Mouse (Mus musculus): ENCODE measurements around the gene St6gal1. TPM values are rescaled to one million over a fixed set of nuclear protein-coding genes. Genes with fewer than 3 reads are reported as not detected.

St6gal1 gene
- polyA plus RNA-seq, 2 experiments, result 10.5 to 10.6 TPM

DNA sequence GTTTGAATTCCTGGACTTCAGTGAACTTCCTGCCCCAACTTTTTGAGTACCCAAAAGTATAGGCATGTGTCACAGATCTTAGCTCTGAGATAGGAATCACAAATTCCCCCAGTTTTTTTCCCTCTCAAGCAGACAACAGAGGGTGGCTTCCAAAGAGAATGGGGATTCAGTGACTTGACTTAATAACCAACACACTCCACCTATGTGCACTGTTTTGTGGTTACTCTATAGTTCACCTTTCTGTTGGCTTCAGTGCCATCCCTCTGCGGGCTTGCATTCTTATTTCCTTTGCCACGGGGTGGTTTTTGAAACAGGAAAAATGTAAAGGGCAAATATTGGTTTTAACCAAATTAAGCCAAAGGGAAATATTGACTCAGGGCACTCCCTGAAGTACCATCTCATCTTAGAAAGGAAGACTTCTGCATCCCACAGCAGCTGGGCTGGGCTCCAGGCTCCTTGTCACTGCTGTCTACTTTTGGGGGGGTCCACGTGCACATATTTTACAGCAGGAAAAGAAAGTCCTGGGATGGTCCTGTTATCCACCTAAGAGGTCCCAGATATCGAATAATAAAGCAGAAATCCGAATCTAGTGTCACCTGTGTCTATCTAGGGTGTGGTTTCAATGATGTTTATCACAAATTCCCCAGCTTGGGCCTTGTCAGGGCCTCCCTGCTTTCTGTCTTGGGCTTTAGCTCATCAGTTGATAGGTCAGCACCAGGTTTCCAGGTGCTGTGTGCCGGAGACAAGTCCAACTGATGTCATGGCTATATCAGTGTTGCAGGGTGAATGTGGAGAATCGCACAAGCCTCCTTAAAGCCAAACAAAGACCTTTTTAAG, 75.6 kb downstream of the St6gal1 start:
- no peak overlapping the region for H3K9ac ChIP-seq (replicated peaks)
- no peaks in the 10 kb centered on the region for H3K27me3 ChIP-seq (ENCODE audit: control insufficient read depth, insufficient read depth, low read length)
- ATAC-seq (ENCODE audit: insufficient read depth) (no peak), DNase-seq (ENCODE audit: low read depth in 3 of 3, low spot score in 3 of 3) (no peak)
- no peak overlapping the region for H3K4me2 ChIP-seq (ENCODE audit: low read depth)
- H3K36me3 ChIP-seq (replicated peaks; ENCODE audit: control insufficient read depth, insufficient read depth, low read depth), result no peaks in the 10 kb centered on the region
- no peaks in the 10 kb centered on the region for H3K4me1 ChIP-seq (replicated peaks; ENCODE audit: control insufficient read depth in 2 of 2, insufficient read depth in 2 of 2, low read length in 1 of 2)
- no peak overlapping the region for H3K4me3 ChIP-seq (ENCODE audit: insufficient read depth in 1 of 2, low read depth in 2 of 2, low read length in 2 of 2)
- no peak overlapping the region for H3K27ac ChIP-seq
- 60% methylated on average over 7 of the region's 7 CpGs for WGBS (ENCODE audit: insufficient replicate concordance)
- no peaks in the 10 kb centered on the region for H3K9me3 ChIP-seq (ENCODE audit: control insufficient read depth, low read length)
- no peak for TF ChIP-seq CTCF (IDR thresholded peaks at IDR 0.05; ENCODE audit: low read depth)
- TF ChIP-seq EP300 (IDR thresholded peaks at IDR 0.05; ENCODE audit: low read depth), result no peak

DNA sequence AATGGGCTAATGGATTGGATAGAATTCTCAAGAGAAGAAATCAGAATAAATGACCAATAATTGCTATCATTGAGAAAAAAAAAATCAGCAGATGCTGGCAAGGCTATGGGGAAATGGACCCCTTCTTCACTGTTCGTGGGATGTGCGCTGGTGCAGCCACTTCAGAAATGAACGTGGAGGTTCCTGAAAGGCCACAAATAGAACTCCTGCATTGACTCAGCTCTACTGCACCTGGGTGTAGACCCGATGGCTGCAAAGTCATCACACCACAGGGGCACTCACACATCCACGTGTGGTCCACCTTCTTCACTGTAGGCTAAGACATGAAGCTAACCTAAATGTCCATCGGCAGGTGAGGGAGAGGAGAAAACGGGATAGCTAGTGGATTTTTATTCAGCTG, 77.2 kb downstream of the St6gal1 start:
- no peaks in the 10 kb centered on the region for H3K36me3 ChIP-seq (replicated peaks; ENCODE audit: control insufficient read depth, insufficient read depth, low read depth)
- TF ChIP-seq EP300 (IDR thresholded peaks at IDR 0.05; ENCODE audit: low read depth) (no peak), CTCF (IDR thresholded peaks at IDR 0.05; ENCODE audit: low read depth) (no peak)
- H3K4me1 ChIP-seq (replicated peaks; ENCODE audit: control insufficient read depth in 2 of 2, insufficient read depth in 2 of 2, low read length in 1 of 2), result 0 out of 4 replicates have a peak, but pooled peaks cover 0 to 2% of the 10 kb centered on the region in 2 experiments
- H3K4me2 ChIP-seq (ENCODE audit: low read depth), result no peak overlapping the region
- WGBS (ENCODE audit: insufficient replicate concordance), result 62% methylated on average over 7 of the region's 7 CpGs
- H3K9me3 ChIP-seq (ENCODE audit: control insufficient read depth, low read length), result no peaks in the 10 kb centered on the region
- H3K27me3 ChIP-seq (ENCODE audit: control insufficient read depth, insufficient read depth, low read length), result no peaks in the 10 kb centered on the region
- H3K9ac ChIP-seq (replicated peaks), result no peak overlapping the region
- H3K27ac ChIP-seq, result no peak overlapping the region
- no peak for DNase-seq (ENCODE audit: low read depth in 3 of 3, low spot score in 3 of 3)
- no peak overlapping the region for H3K4me3 ChIP-seq (ENCODE audit: insufficient read depth in 1 of 2, low read depth in 2 of 2, low read length in 2 of 2)
- no peak for ATAC-seq (ENCODE audit: insufficient read depth)

DNA sequence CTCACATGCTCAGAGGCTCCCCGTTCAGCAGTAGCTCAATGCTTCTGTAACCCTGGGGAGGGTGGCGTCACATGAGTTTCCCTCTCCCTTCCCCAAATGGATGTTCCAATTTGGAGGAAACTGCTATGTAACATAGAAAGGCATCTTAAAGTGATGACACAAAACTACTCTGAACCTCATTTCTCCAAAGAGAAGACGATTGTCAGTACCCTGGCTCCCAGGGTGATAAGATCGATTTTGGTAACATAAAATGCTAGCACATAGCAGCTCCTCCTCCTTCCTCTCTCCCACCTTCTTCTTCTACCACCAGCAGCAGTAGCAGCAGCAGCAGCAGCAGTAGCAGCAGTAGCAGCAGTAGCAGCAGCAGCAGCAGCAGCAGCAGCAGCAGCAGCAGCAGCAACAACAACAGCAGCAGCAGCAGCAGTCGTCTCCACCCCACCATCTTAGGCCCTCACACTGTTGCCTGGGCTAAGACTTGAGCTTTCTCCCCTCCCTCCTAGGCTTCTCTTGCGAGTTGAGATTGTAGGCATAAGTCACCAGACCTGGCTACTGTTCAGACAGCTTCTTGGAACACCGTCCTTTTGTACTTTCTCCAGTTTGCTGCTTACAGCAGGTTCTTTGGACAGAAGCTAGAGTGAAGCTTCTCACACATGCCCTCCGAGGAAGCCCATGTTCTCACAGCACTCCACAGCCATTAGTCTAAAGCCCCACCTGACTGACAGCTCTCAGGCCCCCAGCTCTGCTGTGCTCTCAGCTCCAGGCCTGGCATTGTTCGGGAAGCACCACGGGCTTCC, 81.5 kb downstream of the St6gal1 start:
- H3K9me3 ChIP-seq (ENCODE audit: control insufficient read depth, low read length), result no peaks in the 10 kb centered on the region
- DNase-seq (ENCODE audit: low read depth in 3 of 3, low spot score in 3 of 3), result no peak
- ATAC-seq (ENCODE audit: insufficient read depth), result no peak

DNA sequence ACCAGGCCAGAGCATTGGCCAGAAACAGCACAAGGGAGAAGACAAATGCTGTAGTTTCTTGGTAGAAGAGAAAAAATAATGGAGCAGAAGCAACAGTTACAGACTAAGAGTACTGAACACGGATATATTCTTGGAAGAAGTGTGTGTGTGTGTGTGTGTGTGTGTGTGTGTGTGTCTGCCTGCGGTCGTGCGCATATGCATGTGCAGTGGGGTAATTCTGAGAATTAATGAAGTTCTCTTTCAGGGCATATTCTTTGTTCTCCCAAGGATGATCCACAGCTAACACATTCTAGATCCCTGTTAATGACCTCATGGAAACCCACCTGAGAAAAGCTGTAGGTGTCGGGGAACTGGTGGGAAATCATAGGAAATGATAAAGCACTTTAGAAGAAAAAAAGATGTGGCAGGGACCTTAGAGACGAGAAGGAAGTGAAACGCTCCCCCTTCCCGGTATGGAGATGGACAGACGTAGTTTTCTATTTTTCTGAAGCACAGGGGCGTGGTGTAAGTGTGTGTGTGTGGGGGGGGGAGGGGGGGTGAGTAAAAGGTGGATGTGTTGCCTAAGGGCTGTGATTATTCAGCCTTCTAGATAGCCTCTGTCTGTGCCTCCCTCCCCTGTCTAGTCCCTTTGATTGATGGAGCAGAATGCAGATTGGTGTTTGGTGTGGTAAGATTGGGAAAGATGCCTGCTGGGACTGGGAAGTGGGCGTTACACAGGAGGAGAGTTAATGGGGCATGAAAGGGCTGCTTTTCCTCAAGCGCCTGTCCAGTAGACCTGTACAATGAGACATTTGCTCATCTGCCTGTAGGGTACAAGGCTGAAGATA, 82.8 kb downstream of the St6gal1 start:
- H3K9ac ChIP-seq (replicated peaks), result no peak overlapping the region
- H3K4me1 ChIP-seq (replicated peaks; ENCODE audit: control insufficient read depth in 2 of 2, insufficient read depth in 2 of 2, low read length in 1 of 2), result 0 out of 4 replicates have a peak, but pooled peaks cover 0 to 4% of the 10 kb centered on the region in 2 experiments
- H3K4me3 ChIP-seq (ENCODE audit: insufficient read depth in 1 of 2, low read depth in 2 of 2, low read length in 2 of 2), result no peak overlapping the region
- H3K36me3 ChIP-seq (replicated peaks; ENCODE audit: control insufficient read depth, insufficient read depth, low read depth), result no peaks in the 10 kb centered on the region
- TF ChIP-seq EP300 (IDR thresholded peaks at IDR 0.05; ENCODE audit: low read depth), result no peak
- no peak for TF ChIP-seq CTCF (IDR thresholded peaks at IDR 0.05; ENCODE audit: low read depth)
- no peak overlapping the region for H3K27ac ChIP-seq
- no peak for DNase-seq (ENCODE audit: low read depth in 3 of 3, low spot score in 3 of 3)
- H3K9me3 ChIP-seq (ENCODE audit: control insufficient read depth, low read length), result no peaks in the 10 kb centered on the region
- H3K27me3 ChIP-seq (ENCODE audit: control insufficient read depth, insufficient read depth, low read length), result no peaks in the 10 kb centered on the region
- no peak overlapping the region for H3K4me2 ChIP-seq (ENCODE audit: low read depth)
- no peak for ATAC-seq (ENCODE audit: insufficient read depth)
- 43% methylated on average over 12 of the region's 12 CpGs for WGBS (ENCODE audit: insufficient replicate concordance)

More for the DNA sequence above, 81.5 kb downstream of the St6gal1 start:
- no peak overlapping the region for H3K9ac ChIP-seq (replicated peaks)
- H3K27ac ChIP-seq, result no peak overlapping the region
- H3K4me2 ChIP-seq (ENCODE audit: low read depth), result no peak overlapping the region
- 51% methylated on average over 10 of the region's 10 CpGs for WGBS (ENCODE audit: insufficient replicate concordance)
- no peaks in the 10 kb centered on the region for H3K27me3 ChIP-seq (ENCODE audit: control insufficient read depth, insufficient read depth, low read length)
- 0 out of 4 replicates have a peak, but pooled peaks cover 0 to 4% of the 10 kb centered on the region in 2 experiments for H3K4me1 ChIP-seq (replicated peaks; ENCODE audit: control insufficient read depth in 2 of 2, insufficient read depth in 2 of 2, low read length in 1 of 2)
- TF ChIP-seq EP300 (IDR thresholded peaks at IDR 0.05; ENCODE audit: low read depth) (no peak), CTCF (IDR thresholded peaks at IDR 0.05; ENCODE audit: low read depth) (no peak)
- no peak overlapping the region for H3K4me3 ChIP-seq (ENCODE audit: insufficient read depth in 1 of 2, low read depth in 2 of 2, low read length in 2 of 2)
- H3K36me3 ChIP-seq (replicated peaks; ENCODE audit: control insufficient read depth, insufficient read depth, low read depth), result no peaks in the 10 kb centered on the region
